Mouse (Mus musculus) myocyte (in vitro differentiated cells): Measurements from ENCODE around the gene Lrtm1.
A peak's percentile ranks its signal among the peaks of the same experiment; 100 is the strongest.

ENCODE experiments used
- MYOD1 ChIP-seq, 3 experiments: IDR thresholded peaks; one replicate each; pipeline ENCODE4 v1.6.1; 2011; ENCODE audit warnings: control low read depth in 2 of 3, low read depth in 2 of 3, mild to moderate bottlenecking in 2 of 3, moderate library complexity in 1 of 3; ENCODE audit not compliant: insufficient read length in 2 of 3, control insufficient read depth in 1 of 3
- POLR2A ChIP-seq: IDR thresholded peaks from one replicate; pipeline ENCODE4 v1.6.1; 2011; ENCODE audit warnings: low read depth, mild to moderate bottlenecking, control low read depth, moderate library complexity; ENCODE audit not compliant: insufficient read length
- SRF ChIP-seq: IDR thresholded peaks from one replicate; pipeline ENCODE4 v1.6.1; 2011; ENCODE audit warnings: low read depth; ENCODE audit not compliant: control insufficient read depth, insufficient read length
- USF1 ChIP-seq: IDR thresholded peaks from one replicate; pipeline ENCODE4 v1.6.1; 2011; ENCODE audit warnings: low read depth, mild to moderate bottlenecking, control low read depth, moderate library complexity

GRCm38 (mm10) chr14:29023246-29023645 is 5.2 kb downstream of the Lrtm1 start:
- TF ChIP-seq POLR2A (no peak), SRF (no peak), USF1 (no peak), MYOD1 (IDR thresholded peaks at IDR 0.05; ENCODE audit: control insufficient read depth in 1 of 3, insufficient read length in 2 of 3, low read depth in 2 of 3) (peak in 1 of 3 experiments; percentile 14)
